Mouse (Mus musculus): ENCODE data around the gene St6galnac3. TPM values are rescaled to one million over a fixed set of nuclear protein-coding genes. Genes with fewer than 3 reads are reported as not detected.

Gene St6galnac3
- polyA plus RNA-seq, 1 experiment, result 3.2 TPM

- no peak overlapping the region for H3K4me3 ChIP-seq (ENCODE audit: insufficient read depth, low read depth, low read length)
- no peak overlapping the region for H3K27ac ChIP-seq (ENCODE audit: insufficient read depth, low read depth, low read length)
- WGBS, result 95% methylated on average over 11 of the region's 11 CpGs
- no peak for DNase-seq
- TF ChIP-seq POLR2A (IDR thresholded peaks at IDR 0.05; ENCODE audit: low read depth, low read length) (no peak), CTCF (conservative IDR thresholded peaks at IDR 0.05; ENCODE audit: insufficient read depth, insufficient read length, low read depth, low read length) (no peak)
- peaks cover 3% of the 10 kb centered on the region; the same call in 1 of the 2 replicates for H3K4me1 ChIP-seq (ENCODE audit: control insufficient read depth, insufficient read depth, low read length)
- H3K36me3 ChIP-seq (ENCODE audit: control insufficient read depth, insufficient read depth, low read length), result no peaks in the 10 kb centered on the region
- no peaks in the 10 kb centered on the region for H3K27me3 ChIP-seq (replicated peaks; ENCODE audit: control insufficient read depth, insufficient read depth, low read length)
These were observed 524.9 kb downstream of the St6galnac3 start for GRCm38 (mm10) chr3:153200076-153200475.

- 80% methylated on average over 8 of the region's 8 CpGs for WGBS
- TF ChIP-seq POLR2A (IDR thresholded peaks at IDR 0.05; ENCODE audit: low read depth, low read length) (no peak), CTCF (conservative IDR thresholded peaks at IDR 0.05; ENCODE audit: insufficient read depth, insufficient read length, low read depth, low read length) (no peak)
- H3K4me1 ChIP-seq (ENCODE audit: control insufficient read depth, insufficient read depth, low read length), result peaks cover 3% of the 10 kb centered on the region; the same call in 1 of the 2 replicates
- no peak for DNase-seq
- H3K36me3 ChIP-seq (ENCODE audit: control insufficient read depth, insufficient read depth, low read length), result no peaks in the 10 kb centered on the region
- H3K27ac ChIP-seq (ENCODE audit: insufficient read depth, low read depth, low read length), result no peak overlapping the region
- no peaks in the 10 kb centered on the region for H3K27me3 ChIP-seq (replicated peaks; ENCODE audit: control insufficient read depth, insufficient read depth, low read length)
- H3K4me3 ChIP-seq (ENCODE audit: insufficient read depth, low read depth, low read length), result no peak overlapping the region
These were observed 525.7 kb downstream of the St6galnac3 start for GRCm38 (mm10) chr3:153199251-153199650.

- no peak overlapping the region for H3K27ac ChIP-seq (ENCODE audit: insufficient read depth, low read depth, low read length)
- WGBS, result 42% methylated on average over 4 of the region's 4 CpGs
- peak; percentile 68 for DNase-seq
These were observed 526.5 kb downstream of the St6galnac3 start for GRCm38 (mm10) chr3:153198514-153198913.

GRCm38 (mm10) chr3:153193025-153193424 lies 531.9 kb downstream of the St6galnac3 start:
- Histone ChIP-seq H3K27ac (ENCODE audit: insufficient read depth, low read depth, low read length) (no peak overlapping the region), H3K4me1 (ENCODE audit: control insufficient read depth, insufficient read depth, low read length) (no peaks in the 10 kb centered on the region), H3K4me3 (ENCODE audit: insufficient read depth, low read depth, low read length) (no peak overlapping the region), H3K27me3 (replicated peaks; ENCODE audit: control insufficient read depth, insufficient read depth, low read length) (no peaks in the 10 kb centered on the region), H3K36me3 (ENCODE audit: control insufficient read depth, insufficient read depth, low read length) (no peaks in the 10 kb centered on the region)
- no peak for DNase-seq
- TF ChIP-seq CTCF (conservative IDR thresholded peaks at IDR 0.05; ENCODE audit: insufficient read depth, insufficient read length, low read depth, low read length) (no peak), POLR2A (IDR thresholded peaks at IDR 0.05; ENCODE audit: low read depth, low read length) (no peak)
- 82% methylated on average over 7 of the region's 7 CpGs for WGBS

More at GRCm38 (mm10) chr3:153198514-153198913, 526.5 kb downstream of the St6galnac3 start:
- TF ChIP-seq POLR2A (IDR thresholded peaks at IDR 0.05; ENCODE audit: low read depth, low read length) (no peak), CTCF (conservative IDR thresholded peaks at IDR 0.05; ENCODE audit: insufficient read depth, insufficient read length, low read depth, low read length) (no peak)
- Histone ChIP-seq H3K4me1 (ENCODE audit: control insufficient read depth, insufficient read depth, low read length) (peaks cover 3% of the 10 kb centered on the region; the same call in 1 of the 2 replicates), H3K27me3 (replicated peaks; ENCODE audit: control insufficient read depth, insufficient read depth, low read length) (no peaks in the 10 kb centered on the region), H3K4me3 (ENCODE audit: insufficient read depth, low read depth, low read length) (no peak overlapping the region), H3K36me3 (ENCODE audit: control insufficient read depth, insufficient read depth, low read length) (no peaks in the 10 kb centered on the region)

GRCm38 (mm10) chr3:153190742-153191141 lies 534.2 kb downstream of the St6galnac3 start:
- DNase-seq, result no peak
- Histone ChIP-seq H3K36me3 (ENCODE audit: control insufficient read depth, insufficient read depth, low read length) (no peaks in the 10 kb centered on the region), H3K4me1 (ENCODE audit: control insufficient read depth, insufficient read depth, low read length) (no peaks in the 10 kb centered on the region), H3K27ac (ENCODE audit: insufficient read depth, low read depth, low read length) (no peak overlapping the region), H3K27me3 (replicated peaks; ENCODE audit: control insufficient read depth, insufficient read depth, low read length) (no peaks in the 10 kb centered on the region), H3K4me3 (ENCODE audit: insufficient read depth, low read depth, low read length) (no peak overlapping the region)
- TF ChIP-seq POLR2A (IDR thresholded peaks at IDR 0.05; ENCODE audit: low read depth, low read length) (no peak), CTCF (conservative IDR thresholded peaks at IDR 0.05; ENCODE audit: insufficient read depth, insufficient read length, low read depth, low read length) (no peak)
- 71% methylated on average over 2 of the region's 2 CpGs for WGBS

GRCm38 (mm10) chr3:153189685-153190467 lies 535.1 kb downstream of the St6galnac3 start:
- Histone ChIP-seq H3K27ac (ENCODE audit: insufficient read depth, low read depth, low read length) (no peak overlapping the region), H3K27me3 (replicated peaks; ENCODE audit: control insufficient read depth, insufficient read depth, low read length) (no peaks in the 10 kb centered on the region), H3K36me3 (ENCODE audit: control insufficient read depth, insufficient read depth, low read length) (no peaks in the 10 kb centered on the region), H3K4me3 (ENCODE audit: insufficient read depth, low read depth, low read length) (no peak overlapping the region), H3K4me1 (ENCODE audit: control insufficient read depth, insufficient read depth, low read length) (no peaks in the 10 kb centered on the region)
- no peak for DNase-seq
- TF ChIP-seq CTCF (conservative IDR thresholded peaks at IDR 0.05; ENCODE audit: insufficient read depth, insufficient read length, low read depth, low read length) (no peak), POLR2A (IDR thresholded peaks at IDR 0.05; ENCODE audit: low read depth, low read length) (no peak)
- 91% methylated on average over 6 of the region's 6 CpGs for WGBS

GRCm38 (mm10) chr3:153188224-153188623 lies 536.8 kb downstream of the St6galnac3 start:
- no peak overlapping the region for H3K27ac ChIP-seq (ENCODE audit: insufficient read depth, low read depth, low read length)
- no peaks in the 10 kb centered on the region for H3K36me3 ChIP-seq (ENCODE audit: control insufficient read depth, insufficient read depth, low read length)
- H3K4me3 ChIP-seq (ENCODE audit: insufficient read depth, low read depth, low read length), result no peak overlapping the region
- no peak for TF ChIP-seq CTCF (conservative IDR thresholded peaks at IDR 0.05; ENCODE audit: insufficient read depth, insufficient read length, low read depth, low read length)
- no peak for TF ChIP-seq POLR2A (IDR thresholded peaks at IDR 0.05; ENCODE audit: low read depth, low read length)
- no peak for DNase-seq
- 89% methylated on average over 2 of the region's 2 CpGs for WGBS
- H3K4me1 ChIP-seq (ENCODE audit: control insufficient read depth, insufficient read depth, low read length), result no peaks in the 10 kb centered on the region
- no peaks in the 10 kb centered on the region for H3K27me3 ChIP-seq (replicated peaks; ENCODE audit: control insufficient read depth, insufficient read depth, low read length)
